Comparison of ENCODE assay signal across 18 mouse cellular contexts in genomic region chr9:107465657-107466056, GRCm38 (mm10).
DNase-seq lines count a peak whose midpoint lies in the region; ATAC-seq and TF ChIP-seq lines count a peak whose summit lies in the region.
"Had no signal": no experiment of that assay in that cellular context is flagged by ENCODE, and none has a peak within 500 bp of the region (broad histone marks: within the 10 kb centered on the region; RNA-seq: fewer than 3 reads in every experiment).

No protein-coding gene starts in this region.

- peak overlapping the region; percentile 80 for H3K27ac ChIP-seq in heart, embryonic 13.5 days (replicated peaks)
- H3K27ac ChIP-seq in embryonic facial prominence, embryonic 10.5 days (replicated peaks): 0 out of 2 replicates have a peak overlapping the region, but pooled peaks have one; percentile 2
- peak overlapping the region; percentile 83 for H3K27ac ChIP-seq in midbrain, embryonic 13.5 days
- H3K27ac ChIP-seq in intestine, postnatal 0 days (ENCODE audit: low read depth, low read length): no peak overlapping the region
- H3K27ac ChIP-seq: limb, embryonic 13.5 days; liver, embryonic 14.5 days had no signal

- peaks cover 47% of the 10 kb centered on the region for H3K4me1 ChIP-seq in heart, embryonic 13.5 days
- peaks cover 51% of the 10 kb centered on the region for H3K4me1 ChIP-seq in embryonic facial prominence, embryonic 10.5 days
- peaks cover 50% of the 10 kb centered on the region for H3K4me1 ChIP-seq in midbrain, embryonic 13.5 days (replicated peaks)
- no peaks in the 10 kb centered on the region for H3K4me1 ChIP-seq in intestine, postnatal 0 days (replicated peaks; ENCODE audit: control insufficient read depth, insufficient read depth, low read length)

- peaks cover 4% of the 10 kb centered on the region; the same call in 1 of the 2 replicates for H3K27me3 ChIP-seq in heart, embryonic 13.5 days (replicated peaks)
- peaks cover 56% of the 10 kb centered on the region for H3K27me3 ChIP-seq in embryonic facial prominence, embryonic 10.5 days (replicated peaks; ENCODE audit: low read depth, poor library complexity, severe bottlenecking)
- no peaks in the 10 kb centered on the region for H3K27me3 ChIP-seq in midbrain, embryonic 13.5 days
- no peaks in the 10 kb centered on the region; the same call in 1 of the 2 replicates for H3K27me3 ChIP-seq in intestine, postnatal 0 days (replicated peaks; ENCODE audit: control insufficient read depth, insufficient read depth, low read length)

- 23% methylated on average over 6 of the region's 6 CpGs for WGBS in heart, embryonic 13.5 days
- 17% methylated on average over 6 of the region's 6 CpGs for WGBS in embryonic facial prominence, embryonic 10.5 days
- WGBS in midbrain, embryonic 13.5 days: 21% methylated on average over 6 of the region's 6 CpGs
- 44% methylated on average over 6 of the region's 6 CpGs for WGBS in intestine, postnatal 0 days

- ATAC-seq in heart, embryonic 13.5 days (ENCODE audit: extremely low read depth, insufficient number of reproducible peaks, low FRiP score, low TSS enrichment): no peak
- no peak for ATAC-seq in midbrain, embryonic 13.5 days
- ATAC-seq in megakaryocyte progenitor cell, adult 5-6 weeks (replicated peaks; ENCODE audit: poor library complexity): no peak
- ATAC-seq in intestine, postnatal 0 days: no peak
- ATAC-seq: lung, postnatal 0 days had no signal

- no peak overlapping the region for H3K4me2 ChIP-seq in heart, embryonic 13.5 days
- no peak overlapping the region for H3K4me2 ChIP-seq in midbrain, embryonic 13.5 days (replicated peaks)
- no peak overlapping the region for H3K4me2 ChIP-seq in intestine, postnatal 0 days (replicated peaks; ENCODE audit: low read depth)
- H3K4me2 ChIP-seq: limb, embryonic 13.5 days had no signal

- H3K9me3 ChIP-seq in heart, embryonic 13.5 days: no peaks in the 10 kb centered on the region
- no peaks in the 10 kb centered on the region for H3K9me3 ChIP-seq in embryonic facial prominence, embryonic 10.5 days
- no peaks in the 10 kb centered on the region for H3K9me3 ChIP-seq in midbrain, embryonic 13.5 days
- H3K9me3 ChIP-seq in intestine, postnatal 0 days (ENCODE audit: control insufficient read depth): no peaks in the 10 kb centered on the region
- H3K9me3 ChIP-seq: limb, embryonic 13.5 days had no signal

- peak; percentile 39 to 45 for DNase-seq in cerebellum, postnatal 14 days
- DNase-seq in cerebellum, adult 9-10 months: no peak
- DNase-seq in heart, postnatal 4 days: no peak
- no peak for DNase-seq in embryonic facial prominence, embryonic 10.5 days (ENCODE audit: low spot score)
- DNase-seq: adrenal gland, postnatal 10 days; gastrocnemius, postnatal 36 days; kidney, adult 8-10 months; kidney, postnatal 25 days; spleen, adult 18-20 months; thymus, adult 18-20 months had no signal

- H3K4me3 ChIP-seq in heart, embryonic 13.5 days: no peak overlapping the region
- no peak overlapping the region for H3K4me3 ChIP-seq in embryonic facial prominence, embryonic 10.5 days
- no peak overlapping the region for H3K4me3 ChIP-seq in midbrain, embryonic 13.5 days (replicated peaks)
- H3K4me3 ChIP-seq in intestine, postnatal 0 days (ENCODE audit: low read depth, low read length): no peak overlapping the region
- H3K4me3 ChIP-seq: limb, embryonic 13.5 days; myocyte had no signal

- TF ChIP-seq CTCF in intestine, postnatal 0 days (IDR thresholded peaks at IDR 0.05; ENCODE audit: low read depth): no peak

- H3K36me3 ChIP-seq in heart, embryonic 13.5 days: no peaks in the 10 kb centered on the region
- no peaks in the 10 kb centered on the region for H3K36me3 ChIP-seq in embryonic facial prominence, embryonic 10.5 days (replicated peaks)
- H3K36me3 ChIP-seq in midbrain, embryonic 13.5 days: no peaks in the 10 kb centered on the region
- no peaks in the 10 kb centered on the region for H3K36me3 ChIP-seq in intestine, postnatal 0 days (ENCODE audit: control insufficient read depth, insufficient read depth)
- H3K36me3 ChIP-seq: limb, embryonic 13.5 days had no signal

- no peak overlapping the region; the same call in 1 of the 2 replicates for H3K9ac ChIP-seq in heart, embryonic 13.5 days
- H3K9ac ChIP-seq in midbrain, embryonic 13.5 days (replicated peaks): 0 out of 2 replicates have a peak overlapping the region, but pooled peaks have one; percentile 15
- H3K9ac ChIP-seq in intestine, postnatal 0 days (ENCODE audit: low read depth, low read length): no peak overlapping the region
- H3K9ac ChIP-seq: limb, embryonic 13.5 days; liver, embryonic 14.5 days had no signal

Comparison
In these comparisons a context has a peak if more than half of its experiments do, and no peak if none do; other contexts are left out.
1. DNase-seq: peak in cerebellum, postnatal 14 days (2 of 2); none in cerebellum, adult 9-10 months (single experiment), heart, postnatal 4 days (single experiment) and embryonic facial prominence, embryonic 10.5 days (single experiment).